Comparison of ENCODE assay signal across 25 mouse cellular contexts in the genomic region with DNA sequence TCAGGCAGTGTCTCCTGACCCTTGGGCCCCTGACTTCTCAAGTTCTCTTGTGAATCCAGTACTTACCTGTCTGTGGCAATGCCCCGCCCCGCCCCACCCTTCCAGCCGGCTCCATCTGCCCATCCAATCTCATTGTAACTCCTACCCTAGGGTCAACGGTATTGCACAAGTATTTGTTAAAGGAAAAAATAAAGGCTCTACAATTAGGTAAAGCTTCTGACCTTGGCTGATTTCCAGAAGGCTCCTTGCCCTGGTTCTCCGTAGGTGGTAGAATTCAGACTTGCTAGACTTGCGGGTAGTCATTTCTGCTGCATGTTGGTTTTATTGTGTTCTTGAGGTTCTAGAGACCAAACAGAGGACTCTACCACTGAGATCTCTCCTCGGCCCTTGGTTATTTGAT.
DNase-seq lines count a peak whose midpoint lies in the region; ATAC-seq and TF ChIP-seq lines count a peak whose summit lies in the region.
"Had no signal": no experiment of that assay in that cellular context is flagged by ENCODE, and none has a peak within 500 bp of the region (broad histone marks: within the 10 kb centered on the region; RNA-seq: fewer than 3 reads in every experiment).

No protein-coding gene starts in this region.

- no peak overlapping the region for H3K27ac ChIP-seq in embryonic facial prominence, embryonic 15.5 days (replicated peaks)
- H3K27ac ChIP-seq in embryonic facial prominence, embryonic 10.5 days (replicated peaks), result no peak overlapping the region
- no peak overlapping the region for H3K27ac ChIP-seq in kidney, adult 2 months (ENCODE audit: insufficient read depth, low read depth, low read length)
- H3K27ac ChIP-seq: heart, adult 2 months; hindbrain, embryonic 14.5 days; liver, embryonic 12.5 days; midbrain, embryonic 10.5 days; midbrain, embryonic 15.5 days; neural tube, embryonic 15.5 days; stomach, embryonic 15.5 days had no signal

- no peak for TF ChIP-seq CTCF in kidney, adult 2 months (conservative IDR thresholded peaks at IDR 0.05; ENCODE audit: insufficient read depth, insufficient read length, low read depth, low read length)

- H3K4me1 ChIP-seq in embryonic facial prominence, embryonic 15.5 days, result peaks cover 12% of the 10 kb centered on the region; the same call in 1 of the 2 replicates
- peaks cover 10% of the 10 kb centered on the region for H3K4me1 ChIP-seq in embryonic facial prominence, embryonic 10.5 days
- no peaks in the 10 kb centered on the region for H3K4me1 ChIP-seq in kidney, adult 2 months (ENCODE audit: control insufficient read depth, insufficient read depth, low read length)
- H3K4me1 ChIP-seq: liver, embryonic 12.5 days; midbrain, embryonic 15.5 days had no signal

- no peak overlapping the region for H3K4me3 ChIP-seq in embryonic facial prominence, embryonic 15.5 days (replicated peaks)
- H3K4me3 ChIP-seq in embryonic facial prominence, embryonic 10.5 days, result no peak overlapping the region
- no peak overlapping the region for H3K4me3 ChIP-seq in kidney, adult 2 months (ENCODE audit: insufficient read depth, low read depth, low read length)
- H3K4me3 ChIP-seq: heart, adult 2 months; heart, embryonic 12.5 days; liver, embryonic 12.5 days; midbrain, embryonic 10.5 days; midbrain, embryonic 15.5 days; neural tube, embryonic 15.5 days; stomach, embryonic 15.5 days had no signal

- TF ChIP-seq POLR2A in kidney, adult 2 months (IDR thresholded peaks at IDR 0.05; ENCODE audit: low read depth, low read length), result no peak

- H3K9me3 ChIP-seq in embryonic facial prominence, embryonic 15.5 days (replicated peaks), result no peaks in the 10 kb centered on the region
- H3K9me3 ChIP-seq in embryonic facial prominence, embryonic 10.5 days, result no peaks in the 10 kb centered on the region
- H3K9me3 ChIP-seq: liver, embryonic 12.5 days; midbrain, embryonic 10.5 days; midbrain, embryonic 15.5 days; stomach, embryonic 15.5 days had no signal

- 80% methylated on average over 7 of the region's 7 CpGs for WGBS in embryonic facial prominence, embryonic 15.5 days
- WGBS in embryonic facial prominence, embryonic 10.5 days, result 91% methylated on average over 7 of the region's 7 CpGs
- WGBS in kidney, adult 2 months, result 75% methylated on average over 7 of the region's 7 CpGs

- no peaks in the 10 kb centered on the region for H3K36me3 ChIP-seq in embryonic facial prominence, embryonic 15.5 days
- H3K36me3 ChIP-seq in embryonic facial prominence, embryonic 10.5 days (replicated peaks), result no peaks in the 10 kb centered on the region
- H3K36me3 ChIP-seq in kidney, adult 2 months (ENCODE audit: control insufficient read depth, insufficient read depth, low read length), result no peaks in the 10 kb centered on the region
- H3K36me3 ChIP-seq: heart, embryonic 12.5 days; liver, embryonic 12.5 days; midbrain, embryonic 10.5 days; midbrain, embryonic 15.5 days; neural tube, embryonic 15.5 days; stomach, embryonic 15.5 days had no signal

- H3K4me2 ChIP-seq in embryonic facial prominence, embryonic 15.5 days (replicated peaks), result 0 out of 2 replicates have a peak overlapping the region, but pooled peaks have one; percentile 13
- H3K4me2 ChIP-seq: hindbrain, embryonic 14.5 days; liver, embryonic 12.5 days; midbrain, embryonic 15.5 days; neural tube, embryonic 15.5 days; stomach, embryonic 15.5 days had no signal

- H3K9ac ChIP-seq in embryonic facial prominence, embryonic 15.5 days, result no peak overlapping the region
- H3K9ac ChIP-seq: heart, embryonic 12.5 days; hindbrain, embryonic 14.5 days; liver, embryonic 12.5 days; liver, postnatal 0 days; midbrain, embryonic 15.5 days; neural tube, embryonic 15.5 days; stomach, embryonic 15.5 days had no signal

- no peak for ATAC-seq in embryonic facial prominence, embryonic 15.5 days (ENCODE audit: insufficient number of reproducible peaks, low FRiP score, low TSS enrichment, low read depth)
- ATAC-seq: liver, embryonic 12.5 days; liver, postnatal 0 days had no signal

- H3K27me3 ChIP-seq in embryonic facial prominence, embryonic 15.5 days, result no peaks in the 10 kb centered on the region
- no peaks in the 10 kb centered on the region for H3K27me3 ChIP-seq in embryonic facial prominence, embryonic 10.5 days (replicated peaks; ENCODE audit: low read depth, poor library complexity, severe bottlenecking)
- no peaks in the 10 kb centered on the region for H3K27me3 ChIP-seq in kidney, adult 2 months (replicated peaks; ENCODE audit: control insufficient read depth, insufficient read depth, low read length)
- H3K27me3 ChIP-seq: heart, embryonic 12.5 days; liver, embryonic 12.5 days; midbrain, embryonic 15.5 days; neural tube, embryonic 15.5 days; stomach, embryonic 15.5 days had no signal

- DNase-seq in embryonic facial prominence, embryonic 10.5 days (ENCODE audit: low spot score), result no peak
- DNase-seq in kidney, adult 2 months, result peak; percentile 15
- no peak for DNase-seq in kidney, adult 9 months
- peak; percentile 49 for DNase-seq in gonadal fat pad, adult 2 months (ENCODE audit: low read depth)
- peak; percentile 28 for DNase-seq in lung, postnatal 25 days (ENCODE audit: low spot score)
- no peak for DNase-seq in spleen, postnatal 10 days (ENCODE audit: low spot score in 2 of 2)
- DNase-seq: adrenal gland, adult 8-10 months; cerebellum, adult 11 months; gastrocnemius, postnatal 25 days; heart, adult 2 months; kidney, adult 8-10 months; kidney, postnatal 10 days; layer of hippocampus, postnatal 36 days; liver, postnatal 0 days; retina, postnatal 1 day; right cerebral cortex, postnatal 14 days; thymus, postnatal 14 days had no signal

Comparison
In these comparisons a context has a peak if more than half of its experiments do, and no peak if none do; other contexts are left out.
1. DNase-seq: peak in kidney, adult 2 months (single experiment), gonadal fat pad, adult 2 months (single experiment) and lung, postnatal 25 days (single experiment); none in embryonic facial prominence, embryonic 10.5 days (single experiment), kidney, adult 9 months (single experiment) and spleen, postnatal 10 days (0 of 2).